Mouse (Mus musculus): ENCODE data around the gene Lin37. TPM values are rescaled to one million over a fixed set of nuclear protein-coding genes. Genes with fewer than 3 reads are reported as not detected.
A peak's percentile ranks its signal among the peaks of the same experiment; 100 is the strongest.

The Lin37 gene
- polyA plus RNA-seq, 1 experiment = 33.8 TPM

- H3K27ac ChIP-seq (ENCODE audit: insufficient read depth, low read depth, low read length) = no peak overlapping the region
- no peak overlapping the region for H3K4me3 ChIP-seq (ENCODE audit: insufficient read depth, low read depth, low read length)
- H3K36me3 ChIP-seq (ENCODE audit: control insufficient read depth, insufficient read depth, low read length) = no peaks in the 10 kb centered on the region; the same call in none of the 2 replicates
- peaks cover 10% of the 10 kb centered on the region; the same call in 1 of the 2 replicates for H3K4me1 ChIP-seq (ENCODE audit: control insufficient read depth, insufficient read depth, low read length)
- 76% methylated on average over 28 of the region's 28 CpGs for WGBS
- H3K27me3 ChIP-seq (replicated peaks; ENCODE audit: control insufficient read depth, insufficient read depth, low read length) = no peaks in the 10 kb centered on the region
- no peak for TF ChIP-seq CTCF (conservative IDR thresholded peaks at IDR 0.05; ENCODE audit: insufficient read depth, insufficient read length, low read depth, low read length)
- DNase-seq = no peak
Measured at GRCm38 (mm10) chr7:30586455-30587020, 26.9 kb upstream of the Lin37 start.

- Histone ChIP-seq H3K27me3 (replicated peaks; ENCODE audit: control insufficient read depth, insufficient read depth, low read length) (no peaks in the 10 kb centered on the region), H3K36me3 (ENCODE audit: control insufficient read depth, insufficient read depth, low read length) (no peaks in the 10 kb centered on the region; the same call in none of the 2 replicates), H3K27ac (ENCODE audit: insufficient read depth, low read depth, low read length) (no peak overlapping the region), H3K4me1 (ENCODE audit: control insufficient read depth, insufficient read depth, low read length) (peaks cover 8% of the 10 kb centered on the region; the same call in 1 of the 2 replicates), H3K4me3 (ENCODE audit: insufficient read depth, low read depth, low read length) (no peak overlapping the region)
- no peak for TF ChIP-seq POLR2A (IDR thresholded peaks at IDR 0.05; ENCODE audit: low read depth, low read length)
- TF ChIP-seq CTCF (conservative IDR thresholded peaks at IDR 0.05; ENCODE audit: insufficient read depth, insufficient read length, low read depth, low read length) = no peak
- DNase-seq = no peak
- 96% methylated on average over 7 of the region's 7 CpGs for WGBS
Measured at GRCm38 (mm10) chr7:30585170-30585569, 25.5 kb upstream of the Lin37 start.

GRCm38 (mm10) chr7:30584339-30584738 lies 24.7 kb upstream of the Lin37 start:
- Histone ChIP-seq H3K27me3 (replicated peaks; ENCODE audit: control insufficient read depth, insufficient read depth, low read length) (no peaks in the 10 kb centered on the region), H3K27ac (ENCODE audit: insufficient read depth, low read depth, low read length) (no peak overlapping the region), H3K4me3 (ENCODE audit: insufficient read depth, low read depth, low read length) (no peak overlapping the region), H3K36me3 (ENCODE audit: control insufficient read depth, insufficient read depth, low read length) (no peaks in the 10 kb centered on the region; the same call in none of the 2 replicates), H3K4me1 (ENCODE audit: control insufficient read depth, insufficient read depth, low read length) (peaks cover 6% of the 10 kb centered on the region; the same call in 1 of the 2 replicates)
- 86% methylated on average over 10 of the region's 10 CpGs for WGBS
- DNase-seq = no peak
- TF ChIP-seq POLR2A (IDR thresholded peaks at IDR 0.05; ENCODE audit: low read depth, low read length) = no peak
- TF ChIP-seq CTCF (conservative IDR thresholded peaks at IDR 0.05; ENCODE audit: insufficient read depth, insufficient read length, low read depth, low read length) = no peak

GRCm38 (mm10) chr7:30581547-30581946 lies 21.9 kb upstream of the Lin37 start:
- H3K36me3 ChIP-seq (ENCODE audit: control insufficient read depth, insufficient read depth, low read length) = no peaks in the 10 kb centered on the region; the same call in none of the 2 replicates
- DNase-seq = no peak
- H3K4me1 ChIP-seq (ENCODE audit: control insufficient read depth, insufficient read depth, low read length) = no peaks in the 10 kb centered on the region
- TF ChIP-seq CTCF (conservative IDR thresholded peaks at IDR 0.05; ENCODE audit: insufficient read depth, insufficient read length, low read depth, low read length) = no peak
- no peak for TF ChIP-seq POLR2A (IDR thresholded peaks at IDR 0.05; ENCODE audit: low read depth, low read length)
- H3K27ac ChIP-seq (ENCODE audit: insufficient read depth, low read depth, low read length) = no peak overlapping the region; the same call in 1 of the 2 replicates
- H3K4me3 ChIP-seq (ENCODE audit: insufficient read depth, low read depth, low read length) = no peak overlapping the region
- H3K27me3 ChIP-seq (replicated peaks; ENCODE audit: control insufficient read depth, insufficient read depth, low read length) = no peaks in the 10 kb centered on the region
- WGBS = 66% methylated on average over 16 of the region's 16 CpGs

- peaks cover under 1% of the 10 kb centered on the region for H3K36me3 ChIP-seq (ENCODE audit: control insufficient read depth, insufficient read depth, low read length)
- H3K4me3 ChIP-seq (ENCODE audit: insufficient read depth, low read depth, low read length) = no peak overlapping the region
- no peaks in the 10 kb centered on the region for H3K4me1 ChIP-seq (ENCODE audit: control insufficient read depth, insufficient read depth, low read length)
- 89% methylated on average over 8 of the region's 8 CpGs for WGBS
- TF ChIP-seq POLR2A (IDR thresholded peaks at IDR 0.05; ENCODE audit: low read depth, low read length) = no peak
- TF ChIP-seq CTCF (conservative IDR thresholded peaks at IDR 0.05; ENCODE audit: insufficient read depth, insufficient read length, low read depth, low read length) = no peak
- no peak overlapping the region for H3K27ac ChIP-seq (ENCODE audit: insufficient read depth, low read depth, low read length)
- no peak for DNase-seq
- H3K27me3 ChIP-seq (replicated peaks; ENCODE audit: control insufficient read depth, insufficient read depth, low read length) = no peaks in the 10 kb centered on the region
Measured at GRCm38 (mm10) chr7:30579950-30580349, 20.3 kb upstream of the Lin37 start.

GRCm38 (mm10) chr7:30572969-30573368 lies 13.3 kb upstream of the Lin37 start:
- Histone ChIP-seq H3K27ac (ENCODE audit: insufficient read depth, low read depth, low read length) (no peak overlapping the region), H3K27me3 (replicated peaks; ENCODE audit: control insufficient read depth, insufficient read depth, low read length) (no peaks in the 10 kb centered on the region), H3K36me3 (ENCODE audit: control insufficient read depth, insufficient read depth, low read length) (peaks cover 5% of the 10 kb centered on the region; the same call in 1 of the 2 replicates), H3K4me1 (ENCODE audit: control insufficient read depth, insufficient read depth, low read length) (no peaks in the 10 kb centered on the region), H3K4me3 (ENCODE audit: insufficient read depth, low read depth, low read length) (no peak overlapping the region)
- peak; percentile 81 for DNase-seq
- TF ChIP-seq POLR2A (IDR thresholded peaks at IDR 0.05; ENCODE audit: low read depth, low read length) = no peak
- TF ChIP-seq CTCF (conservative IDR thresholded peaks at IDR 0.05; ENCODE audit: insufficient read depth, insufficient read length, low read depth, low read length) = no peak
- WGBS = 28% methylated on average over 2 of the region's 2 CpGs

- DNase-seq = no peak
- H3K27ac ChIP-seq (ENCODE audit: insufficient read depth, low read depth, low read length) = no peak overlapping the region
- no peaks in the 10 kb centered on the region for H3K4me1 ChIP-seq (ENCODE audit: control insufficient read depth, insufficient read depth, low read length)
- TF ChIP-seq POLR2A (IDR thresholded peaks at IDR 0.05; ENCODE audit: low read depth, low read length) (no peak), CTCF (conservative IDR thresholded peaks at IDR 0.05; ENCODE audit: insufficient read depth, insufficient read length, low read depth, low read length) (no peak)
- H3K36me3 ChIP-seq (ENCODE audit: control insufficient read depth, insufficient read depth, low read length) = peaks cover 5% of the 10 kb centered on the region; the same call in 1 of the 2 replicates
- 87% methylated on average over 5 of the region's 5 CpGs for WGBS
- H3K27me3 ChIP-seq (replicated peaks; ENCODE audit: control insufficient read depth, insufficient read depth, low read length) = no peaks in the 10 kb centered on the region
- H3K4me3 ChIP-seq (ENCODE audit: insufficient read depth, low read depth, low read length) = no peak overlapping the region
Measured at GRCm38 (mm10) chr7:30572389-30572788, 12.8 kb upstream of the Lin37 start.
